ENCODE assay signal across 9 mouse cellular contexts in the genomic region with DNA sequence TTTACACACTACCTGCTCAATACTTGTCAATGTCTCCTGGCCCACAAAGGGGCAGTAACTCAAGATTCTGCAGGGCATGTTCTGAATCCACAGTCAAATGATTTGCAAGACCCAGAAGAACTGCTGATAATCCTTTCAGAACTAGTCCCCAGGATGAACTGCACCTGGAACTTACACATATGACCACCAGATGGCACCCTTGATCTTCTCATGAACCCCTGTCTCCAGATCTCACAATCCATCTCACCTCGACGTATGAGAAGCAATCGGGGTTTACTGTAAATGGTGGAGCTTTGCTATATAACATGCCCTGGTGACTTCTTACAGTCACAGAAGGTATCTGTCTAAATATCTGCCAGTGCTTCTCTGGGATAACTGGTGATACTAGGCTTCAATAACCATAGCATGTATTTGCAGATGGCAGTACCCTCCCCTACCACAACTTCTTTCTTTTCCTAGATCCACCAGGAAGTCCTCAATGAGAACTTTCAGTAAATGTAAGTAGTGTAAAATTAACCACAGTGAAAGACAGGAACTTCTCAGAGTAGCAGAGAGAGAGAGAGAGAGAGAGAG. TPM values are rescaled to one million over a fixed set of nuclear protein-coding genes. Genes with fewer than 3 reads are reported as not detected.
DNase-seq lines count a peak whose midpoint lies in the region; ATAC-seq and TF ChIP-seq lines count a peak whose summit lies in the region.
"Had no signal": no experiment of that assay in that cellular context is flagged by ENCODE, and none has a peak within 500 bp of the region (broad histone marks: within the 10 kb centered on the region; RNA-seq: fewer than 3 reads in every experiment).

No protein-coding gene starts in this region.

- no peak overlapping the region for H3K27ac ChIP-seq in forebrain, postnatal 0 days (ENCODE audit: low read depth, low read length)
- H3K27ac ChIP-seq in kidney, embryonic 15.5 days: no peak overlapping the region
- H3K27ac ChIP-seq in limb, embryonic 11.5 days (replicated peaks; ENCODE audit: low read depth, low read length): no peak overlapping the region

- H3K9me3 ChIP-seq in E14TG2a.4 (ENCODE audit: low read length): peaks cover 6% of the 10 kb centered on the region
- no peaks in the 10 kb centered on the region for H3K9me3 ChIP-seq in forebrain, postnatal 0 days (ENCODE audit: low read length)
- H3K9me3 ChIP-seq in kidney, embryonic 15.5 days (replicated peaks): no peaks in the 10 kb centered on the region
- no peaks in the 10 kb centered on the region for H3K9me3 ChIP-seq in limb, embryonic 11.5 days (ENCODE audit: control insufficient read depth, low read length)

- no peak overlapping the region for H3K4me3 ChIP-seq in E14TG2a.4 (replicated peaks; ENCODE audit: low read length)
- no peak overlapping the region for H3K4me3 ChIP-seq in forebrain, postnatal 0 days (ENCODE audit: low read depth, low read length)
- no peak overlapping the region for H3K4me3 ChIP-seq in kidney, embryonic 15.5 days (replicated peaks)
- H3K4me3 ChIP-seq in limb, embryonic 11.5 days (ENCODE audit: low read depth, low read length): no peak overlapping the region
- H3K4me3 ChIP-seq: erythroblast, embryonic 14.5 days had no signal

- peak; percentile 81 for ATAC-seq in forebrain, postnatal 0 days
- ATAC-seq in kidney, embryonic 15.5 days (replicated peaks; ENCODE audit: low FRiP score): peak; percentile 84
- 0 out of 2 replicates have a peak, but pooled peaks have one; percentile 72 for ATAC-seq in limb, embryonic 11.5 days (ENCODE audit: insufficient number of reproducible peaks, low FRiP score, low TSS enrichment, low read depth)

- H3K27me3 ChIP-seq in E14TG2a.4 (ENCODE audit: insufficient read depth, low read length): no peaks in the 10 kb centered on the region
- H3K27me3 ChIP-seq in forebrain, postnatal 0 days (ENCODE audit: insufficient read depth, low read length): no peaks in the 10 kb centered on the region
- H3K27me3 ChIP-seq in kidney, embryonic 15.5 days: no peaks in the 10 kb centered on the region
- no peaks in the 10 kb centered on the region for H3K27me3 ChIP-seq in limb, embryonic 11.5 days (ENCODE audit: control insufficient read depth, insufficient read depth, low read length)

- WGBS in forebrain, postnatal 0 days: 12% methylated on average over 3 of the region's 3 CpGs
- 18% methylated on average over 3 of the region's 3 CpGs for WGBS in kidney, embryonic 15.5 days
- 23% methylated on average over 3 of the region's 3 CpGs for WGBS in limb, embryonic 11.5 days

- H3K9ac ChIP-seq in forebrain, postnatal 0 days: no peak overlapping the region
- H3K9ac ChIP-seq in kidney, embryonic 15.5 days: no peak overlapping the region
- no peak overlapping the region for H3K9ac ChIP-seq in limb, embryonic 11.5 days (ENCODE audit: low read length)

- H3K4me1 ChIP-seq in E14TG2a.4 (replicated peaks; ENCODE audit: low read depth, low read length): no peaks in the 10 kb centered on the region
- H3K4me1 ChIP-seq in forebrain, postnatal 0 days (ENCODE audit: insufficient read depth): no peaks in the 10 kb centered on the region
- H3K4me1 ChIP-seq in kidney, embryonic 15.5 days: no peaks in the 10 kb centered on the region
- no peaks in the 10 kb centered on the region for H3K4me1 ChIP-seq in limb, embryonic 11.5 days (ENCODE audit: control insufficient read depth, insufficient read depth, low read length)

- no peaks in the 10 kb centered on the region for H3K36me3 ChIP-seq in E14TG2a.4 (ENCODE audit: insufficient read depth, low read length)
- H3K36me3 ChIP-seq in forebrain, postnatal 0 days (ENCODE audit: insufficient read depth): no peaks in the 10 kb centered on the region
- no peaks in the 10 kb centered on the region for H3K36me3 ChIP-seq in kidney, embryonic 15.5 days
- no peaks in the 10 kb centered on the region for H3K36me3 ChIP-seq in limb, embryonic 11.5 days (ENCODE audit: control insufficient read depth, insufficient read depth, low read length)

- peak; percentile 11 for DNase-seq in 3134 (ENCODE audit: extremely low read depth, insufficient read length, low spot score)
- DNase-seq in cerebellum, adult 11-12 months: peak; percentile 5
- peak; percentile 80 for DNase-seq in forebrain, postnatal 0 days
- DNase-seq in limb, embryonic 11.5 days (ENCODE audit: low spot score): peak; percentile 63
- peak; percentile 41 for DNase-seq in neural tube, embryonic 10.5 days (ENCODE audit: extremely low spot score, low spot score)
- DNase-seq in gastrocnemius, postnatal 14 days: no peak

- no peak overlapping the region for H3K4me2 ChIP-seq in forebrain, postnatal 0 days (ENCODE audit: low read depth)
- no peak overlapping the region for H3K4me2 ChIP-seq in kidney, embryonic 15.5 days
- H3K4me2 ChIP-seq in limb, embryonic 11.5 days (ENCODE audit: low read depth, severe bottlenecking): no peak overlapping the region

- intact Hi-C loops in gastrocnemius, postnatal 14 days (cut with DNase I; ENCODE audit: low total_unique reads): no loop called here

- TF ChIP-seq CTCF in E14TG2a.4 (conservative IDR thresholded peaks at IDR 0.05; ENCODE audit: low read length): peak; percentile 65
- TF ChIP-seq CTCF in forebrain, postnatal 0 days (IDR thresholded peaks at IDR 0.05; ENCODE audit: low read depth): peak; percentile 87

RNA-seq across cellular contexts. Expression of a gene that starts 54.5 kb away (rescaled TPM):
- not detected in 2 replicates for total RNA-seq in forebrain, postnatal 0 days (2014; rRNA removed)
- not detected in 2 replicates for polyA plus RNA-seq in forebrain, postnatal 0 days (2015; fragmentation: Nextera tagmentation; extraction: Ambion mirVana)
- polyA plus RNA-seq in kidney, embryonic 15.5 days (2015; fragmentation: Nextera tagmentation; extraction: Ambion mirVana): not detected in 2 replicates
- not detected in 2 replicates for polyA plus RNA-seq in limb, embryonic 11.5 days (2014; fragmentation: Nextera tagmentation; extraction: Ambion mirVana)
- total RNA-seq in gastrocnemius, postnatal 14 days (2021): not detected
- polyA plus RNA-seq: erythroblast, embryonic 14.5 days had no signal
